Mouse (Mus musculus): ENCODE data around the gene Tmem182.

- TF ChIP-seq POLR2A (IDR thresholded peaks at IDR 0.05; ENCODE audit: extremely low read depth, insufficient read depth, low read length) = no peak
- no peak for TF ChIP-seq CTCF (IDR thresholded peaks at IDR 0.05; ENCODE audit: low read depth, low read length)
Measured at GRCm38 (mm10) chr1:40785876-40786445, 19.4 kb upstream of the Tmem182 start.

Measured in liver, adult 2 months (tissue).